ENCODE assay signal across 23 mouse cellular contexts in the genomic region with DNA sequence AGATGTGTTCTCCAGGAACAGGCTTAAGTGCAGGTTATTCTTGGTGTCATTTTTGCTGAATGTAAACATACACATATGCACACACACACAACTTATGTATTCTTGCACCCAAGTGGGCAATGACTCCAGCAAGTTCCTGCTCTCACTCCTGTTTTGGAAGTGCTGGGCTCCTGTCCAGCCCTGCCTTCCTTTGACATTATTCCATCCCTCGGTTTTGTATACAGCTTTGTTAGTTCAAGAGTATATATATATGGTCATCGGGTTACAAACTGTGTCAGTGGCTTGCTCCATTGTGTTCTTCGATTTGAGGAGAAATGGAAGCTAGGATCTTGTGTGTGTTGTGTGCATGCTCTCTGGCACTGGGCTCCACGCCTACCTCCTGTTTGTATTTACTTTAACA. TPM values are rescaled to one million over a fixed set of nuclear protein-coding genes. Genes with fewer than 3 reads are reported as not detected.
"Had no signal": no experiment of that assay in that cellular context is flagged by ENCODE, and none has a peak within 500 bp of the region (broad histone marks: within the 10 kb centered on the region; RNA-seq: fewer than 3 reads in every experiment).

No protein-coding gene starts in this region.

- H3K36me3 ChIP-seq: limb, embryonic 12.5 days; liver, embryonic 13.5 days; lung, embryonic 15.5 days; neural tube, embryonic 13.5 days; stomach, embryonic 15.5 days had no signal

- H3K9me3 ChIP-seq: limb, embryonic 12.5 days; liver, embryonic 13.5 days; lung, embryonic 15.5 days; megakaryocyte, embryonic 14.5 days; neural tube, embryonic 13.5 days; stomach, embryonic 15.5 days had no signal

- H3K4me3 ChIP-seq: limb, embryonic 12.5 days; liver, embryonic 13.5 days; lung, embryonic 15.5 days; megakaryocyte, embryonic 14.5 days; neural tube, embryonic 13.5 days; stomach, embryonic 15.5 days had no signal

- H3K9ac ChIP-seq: limb, embryonic 12.5 days; liver, embryonic 13.5 days; lung, embryonic 15.5 days; neural tube, embryonic 13.5 days; stomach, embryonic 15.5 days had no signal

- H3K4me1 ChIP-seq: limb, embryonic 12.5 days; neural tube, embryonic 13.5 days; stomach, embryonic 15.5 days had no signal

- DNase-seq: kidney, adult 11 months; kidney, adult 9 months; kidney, postnatal 36 days; layer of hippocampus, adult 9-11 months; liver, embryonic 13.5 days; lung, postnatal 14 days; retina, postnatal 1 day; right cerebral cortex, postnatal 4 days; spleen, adult 18-20 months; thymus, postnatal 25 days had no signal

- H3K4me2 ChIP-seq: limb, embryonic 12.5 days; liver, embryonic 13.5 days; lung, embryonic 15.5 days; midbrain, embryonic 11.5 days; neural tube, embryonic 13.5 days; stomach, embryonic 15.5 days had no signal

- ATAC-seq: hindbrain, postnatal 0 days; midbrain, embryonic 16.5 days had no signal

- H3K27ac ChIP-seq: hindbrain, postnatal 0 days; kidney, postnatal 0 days; limb, embryonic 12.5 days; liver, embryonic 13.5 days; lung, embryonic 15.5 days; macrophage; neural tube, embryonic 13.5 days; stomach, embryonic 15.5 days had no signal

- H3K27me3 ChIP-seq: limb, embryonic 12.5 days; liver, embryonic 13.5 days; lung, embryonic 15.5 days; neural tube, embryonic 13.5 days; stomach, embryonic 15.5 days had no signal

RNA-seq across cellular contexts. Expression of a gene that starts 21.6 kb away (rescaled TPM):
- polyA plus RNA-seq: midbrain, embryonic 16.5 days; neural tube, embryonic 13.5 days had no signal

RNA-seq across cellular contexts. Expression of a gene that starts 22.2 kb away (rescaled TPM):
- total RNA-seq: hindbrain, postnatal 0 days; layer of hippocampus, adult 18-20 months; left cerebral cortex, postnatal 36 days had no signal
- polyA plus RNA-seq: macrophage; urinary bladder, adult 2 months had no signal

RNA-seq across cellular contexts. Expression of a gene that starts 29.6 kb away (rescaled TPM):
- total RNA-seq: hindbrain, postnatal 0 days had no signal
- polyA plus RNA-seq: kidney, postnatal 0 days; limb, embryonic 12.5 days; lung, embryonic 15.5 days; midbrain, embryonic 11.5 days; midbrain, embryonic 16.5 days; neural tube, embryonic 13.5 days had no signal
